Mouse (Mus musculus): ENCODE measurements around the gene As3mt. TPM values are rescaled to one million over a fixed set of nuclear protein-coding genes. Genes with fewer than 3 reads are reported as not detected.
"Not testable (repeated sequence)": the region's sequence is repeated elsewhere in the genome, so short reads cannot be mapped to it uniquely, and the experiment has no call there.

As3mt gene
- total RNA-seq, 2 experiments from 2014 or later = 17.1 to 19.9 TPM

DNA sequence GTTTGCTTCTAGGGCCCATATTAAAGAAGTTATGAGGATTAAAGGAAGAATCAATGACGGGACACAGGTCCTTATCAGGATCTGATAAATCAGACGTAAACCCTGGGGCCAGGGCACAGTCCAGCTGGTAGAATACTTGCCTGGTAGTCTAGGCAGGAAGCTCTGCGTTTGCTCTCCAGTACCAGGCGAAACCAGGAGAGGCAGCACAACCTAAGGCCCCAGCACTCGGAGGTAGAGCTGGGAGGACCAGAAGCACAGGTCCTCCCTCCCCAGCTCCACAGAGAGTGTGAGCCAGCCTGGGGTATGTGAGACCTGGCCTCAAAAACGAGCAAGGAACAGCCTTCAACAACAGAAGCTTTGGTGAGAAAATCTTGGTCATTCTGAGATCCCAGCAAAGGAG is 34.3 kb downstream of the As3mt start:
- intact Hi-C loops (cut with DNase I) = loop anchor here (2.0 kb wide), 2 partner anchors 71 to 153 kb away; no protein-coding TSS in a partner anchor
- DNase-seq = no peak

GRCm38 (mm10) chr19:46744681-46745080 is 37.4 kb downstream of the As3mt start:
- no peak for DNase-seq
- intact Hi-C loops (cut with DNase I) = no loop called here

GRCm38 (mm10) chr19:46747799-46748198 is 40.5 kb downstream of the As3mt start:
- intact Hi-C loops (cut with DNase I) = no loop called here
- no peak for DNase-seq

GRCm38 (mm10) chr19:46752235-46752634 is 45.0 kb downstream of the As3mt start:
- intact Hi-C loops (cut with DNase I) = no loop called here
- DNase-seq = no peak

DNA sequence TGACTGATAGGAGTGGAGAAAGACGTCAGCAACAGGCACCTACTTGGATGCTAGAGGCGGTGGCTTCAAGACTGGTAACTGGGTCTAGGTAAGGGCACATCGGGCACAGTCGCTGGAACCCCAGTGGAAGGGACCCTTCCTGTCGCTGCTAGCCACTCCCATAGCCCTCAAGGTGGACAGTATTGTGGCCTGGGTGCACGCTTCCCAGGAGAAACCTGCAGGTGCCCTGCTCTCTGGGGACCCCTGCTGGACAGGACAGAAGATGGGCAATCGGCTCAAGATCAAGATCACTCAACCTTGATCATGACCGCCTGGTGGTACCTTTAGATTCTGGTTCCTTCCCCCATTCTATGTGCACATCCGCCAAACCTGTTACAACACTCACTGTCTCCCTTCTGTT is 47.8 kb downstream of the As3mt start:
- intact Hi-C loops (cut with DNase I) = no loop called here
- no peak for DNase-seq

GRCm38 (mm10) chr19:46756221-46756620 is 49.0 kb downstream of the As3mt start:
- intact Hi-C loops (cut with DNase I) = no loop called here
- no peak for DNase-seq

DNA sequence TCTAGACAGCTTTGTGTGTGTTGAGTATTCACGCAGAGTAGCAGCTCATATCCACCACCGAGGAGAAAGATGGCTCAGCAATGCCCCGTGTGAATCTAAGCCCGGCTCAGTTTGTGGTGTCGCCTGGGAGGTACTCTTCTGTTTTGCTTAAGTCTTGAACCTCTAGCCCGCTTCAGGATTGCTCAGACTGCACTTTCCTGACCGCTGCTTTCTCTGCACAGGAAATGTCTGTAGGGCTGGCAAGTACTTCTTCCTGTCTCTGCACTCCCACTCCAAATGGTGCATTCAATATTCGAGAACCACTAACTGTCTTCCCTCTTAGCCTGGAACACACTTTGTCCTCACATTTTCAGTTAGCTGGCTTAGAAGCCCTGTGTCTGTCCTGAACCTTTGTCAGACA is 51.8 kb downstream of the As3mt start:
- no peak for DNase-seq
- intact Hi-C loops (cut with DNase I) = no loop called here

DNA sequence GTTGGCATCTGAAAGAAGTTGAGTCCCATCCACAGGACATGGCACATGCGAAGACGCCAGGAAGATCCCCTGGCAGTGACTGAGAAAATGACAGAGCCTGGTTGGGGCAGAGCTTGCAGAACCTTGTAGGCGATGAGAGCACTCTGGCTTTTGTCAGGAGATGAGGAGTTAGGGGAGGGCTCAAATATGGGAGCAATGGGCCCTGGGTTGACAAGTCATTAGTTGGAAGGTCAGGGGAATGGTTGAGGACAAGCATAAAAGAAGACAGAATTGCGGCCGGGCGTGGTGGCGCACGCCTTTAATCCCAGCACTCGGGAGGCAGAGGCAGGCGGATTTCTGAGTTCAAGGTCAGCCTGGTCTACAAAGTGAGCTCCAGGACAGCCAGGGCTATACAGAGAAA is 52.7 kb downstream of the As3mt start:
- DNase-seq = not testable (repeated sequence)
- intact Hi-C loops (cut with DNase I) = loop anchor here (2.0 to 10.0 kb wide), 2 partner anchors 109 to 225 kb away; no protein-coding TSS in a partner anchor

DNA sequence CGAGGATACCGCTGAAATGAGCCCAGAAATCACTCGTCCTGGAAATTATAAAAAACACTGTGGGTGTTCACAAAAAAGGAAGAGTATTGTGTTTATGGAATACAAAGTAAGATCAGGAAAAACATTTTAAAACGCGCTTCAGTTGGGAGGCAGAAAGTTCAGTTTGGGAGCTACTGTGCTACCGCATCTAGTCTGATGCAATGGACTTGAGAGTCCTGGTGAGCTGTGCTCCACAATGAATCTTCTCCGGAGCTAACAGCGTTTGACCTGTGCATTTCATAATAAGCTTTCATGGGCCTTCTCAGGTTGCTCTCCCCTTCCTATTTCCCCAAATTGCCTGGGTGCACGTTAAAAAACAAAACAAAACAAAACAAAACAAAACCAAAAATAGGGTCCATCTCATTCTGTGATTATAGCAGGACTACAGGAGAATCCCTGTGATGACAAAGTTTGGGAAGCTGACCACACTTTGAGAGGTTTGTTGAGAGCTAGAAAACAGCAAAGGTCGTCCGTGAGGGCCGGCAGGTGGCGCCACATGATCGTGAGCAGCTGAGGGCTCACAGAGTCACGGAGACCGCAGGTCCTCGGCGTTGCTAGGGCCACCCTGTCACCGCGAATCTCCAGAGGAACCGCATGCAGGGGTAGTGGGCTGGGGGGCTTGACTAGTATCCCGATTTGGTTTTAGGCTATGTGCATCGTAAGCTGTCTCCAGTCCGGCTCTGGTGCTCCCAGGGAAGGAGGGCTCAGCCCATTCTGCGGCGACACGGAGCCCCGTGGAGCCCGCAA is 53.3 kb downstream of the As3mt start:
- intact Hi-C loops (cut with DNase I) = loop anchor here (2.0 to 10.0 kb wide), 2 partner anchors 108 to 224 kb away; no protein-coding TSS in a partner anchor
- DNase-seq = peak; percentile 91

DNA sequence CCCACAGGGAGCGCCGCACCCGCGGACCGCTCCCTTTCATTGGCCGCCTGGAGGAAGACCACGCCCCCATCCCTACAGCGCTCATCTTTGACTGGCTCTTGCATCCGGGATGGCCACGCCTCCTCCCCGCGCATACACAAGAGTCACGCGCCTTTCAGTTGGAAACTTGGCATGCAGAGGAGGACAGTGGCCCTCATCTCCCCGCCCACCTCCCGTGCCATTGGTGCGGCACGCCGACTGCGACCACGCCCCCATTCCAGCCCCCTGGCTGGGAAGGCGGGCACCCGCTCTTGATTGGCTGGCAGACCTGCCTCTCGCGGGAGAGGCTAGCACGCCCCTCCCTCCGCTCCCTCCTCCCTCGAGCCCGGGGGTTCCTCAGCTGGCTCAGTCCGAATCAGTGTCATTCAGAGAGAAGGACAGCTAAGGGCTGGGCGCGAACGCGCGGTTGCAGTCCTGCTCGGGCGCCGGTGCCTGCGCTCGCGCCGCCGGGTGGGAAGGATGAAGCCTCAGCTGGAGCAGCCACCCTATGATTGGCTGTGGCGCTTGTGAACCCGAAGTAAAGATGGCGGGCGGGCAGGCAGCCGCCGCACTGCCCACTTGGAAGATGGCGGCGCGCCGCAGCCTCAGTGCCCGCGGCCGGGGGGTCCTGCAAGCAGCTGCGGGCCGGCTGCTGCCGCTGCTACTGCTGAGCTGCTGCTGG is 54.1 kb downstream of the As3mt start, which contains the start of gene Cnnm2:
Cnnm2 (plus strand) TSS at position 350 of the 700 bp plus-strand sequence.
- peak; percentile 100 for DNase-seq
- intact Hi-C loops (cut with DNase I) = loop anchor here (2.0 to 10.0 kb wide), 2 partner anchors 107 to 223 kb away; no protein-coding TSS in a partner anchor

DNA sequence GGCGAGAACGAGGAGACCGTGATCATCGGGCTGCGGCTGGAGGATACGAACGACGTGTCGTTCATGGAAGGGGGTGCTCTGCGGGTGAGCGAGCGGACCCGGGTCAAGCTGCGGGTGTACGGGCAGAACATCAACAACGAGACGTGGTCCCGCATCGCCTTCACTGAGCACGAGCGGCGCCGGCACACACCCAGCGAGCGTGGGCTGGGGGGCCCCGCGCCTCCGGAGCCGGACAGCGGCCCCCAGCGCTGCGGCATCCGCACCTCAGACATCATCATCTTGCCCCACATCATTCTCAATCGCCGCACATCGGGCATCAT is 54.7 kb downstream of the As3mt start:
- intact Hi-C loops (cut with DNase I) = loop anchor here (2.0 to 10.0 kb wide), 2 partner anchors 107 to 223 kb away; no protein-coding TSS in a partner anchor
- DNase-seq = no peak

DNA sequence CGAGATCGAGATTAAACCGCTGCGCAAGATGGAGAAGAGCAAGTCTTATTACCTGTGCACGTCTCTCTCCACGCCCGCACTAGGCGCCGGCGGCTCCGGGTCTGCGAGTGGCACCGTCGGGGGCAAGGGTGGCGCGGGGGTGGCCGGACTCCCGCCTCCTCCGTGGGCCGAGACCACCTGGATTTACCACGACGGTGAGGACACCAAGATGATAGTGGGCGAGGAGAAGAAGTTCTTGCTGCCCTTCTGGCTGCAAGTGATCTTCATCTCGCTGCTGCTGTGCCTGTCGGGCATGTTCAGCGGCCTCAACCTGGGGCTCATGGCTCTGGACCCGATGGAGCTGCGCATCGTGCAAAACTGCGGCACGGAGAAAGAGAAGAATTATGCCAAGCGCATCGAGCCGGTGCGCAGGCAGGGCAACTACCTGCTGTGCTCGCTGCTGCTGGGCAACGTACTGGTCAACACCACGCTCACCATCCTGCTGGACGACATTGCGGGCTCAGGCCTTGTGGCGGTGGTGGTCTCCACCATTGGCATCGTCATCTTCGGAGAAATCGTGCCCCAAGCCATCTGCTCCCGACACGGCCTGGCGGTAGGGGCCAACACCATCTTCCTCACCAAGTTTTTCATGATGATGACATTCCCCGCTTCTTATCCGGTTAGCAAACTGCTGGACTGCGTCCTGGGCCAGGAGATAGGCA is 55.2 kb downstream of the As3mt start:
- intact Hi-C loops (cut with DNase I) = loop anchor here (10.0 kb wide), 1 partner anchor 222 kb away; no protein-coding TSS in a partner anchor
- peak; percentile 42 for DNase-seq

DNA sequence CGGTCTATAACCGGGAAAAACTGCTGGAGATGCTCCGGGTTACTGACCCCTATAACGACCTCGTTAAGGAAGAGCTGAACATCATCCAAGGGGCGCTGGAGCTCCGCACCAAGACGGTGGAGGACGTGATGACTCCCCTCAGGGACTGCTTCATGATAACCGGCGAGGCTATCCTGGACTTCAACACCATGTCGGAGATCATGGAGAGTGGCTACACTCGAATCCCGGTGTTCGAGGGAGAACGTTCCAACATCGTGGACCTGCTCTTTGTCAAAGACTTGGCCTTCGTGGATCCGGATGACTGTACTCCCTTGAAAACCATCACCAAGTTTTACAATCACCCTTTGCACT is 55.7 kb downstream of the As3mt start:
- no peak for DNase-seq
- intact Hi-C loops (cut with DNase I) = loop anchor here (10.0 kb wide), 1 partner anchor 222 kb away; no protein-coding TSS in a partner anchor

DNA sequence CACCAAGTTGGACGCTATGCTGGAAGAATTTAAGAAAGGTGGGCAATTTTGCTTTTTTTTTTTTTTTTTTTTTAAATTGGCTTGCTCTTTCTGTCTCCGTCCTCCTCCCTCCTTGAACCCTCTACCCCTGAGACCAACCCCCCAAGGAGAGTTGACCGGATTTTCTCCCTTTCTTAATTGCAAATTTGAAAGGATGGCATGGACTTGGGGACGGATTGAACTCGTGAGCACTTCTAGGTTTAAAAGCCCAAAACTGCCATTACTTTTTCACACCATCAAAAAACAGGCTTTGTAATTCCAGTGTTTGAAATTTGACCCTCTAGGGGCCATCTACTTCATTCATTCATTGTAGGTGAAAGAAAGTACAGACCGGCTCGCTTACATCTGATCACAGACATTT is 56.1 kb downstream of the As3mt start:
- DNase-seq = no peak
- intact Hi-C loops (cut with DNase I) = loop anchor here (10.0 kb wide), 1 partner anchor 221 kb away; no protein-coding TSS in a partner anchor

DNA sequence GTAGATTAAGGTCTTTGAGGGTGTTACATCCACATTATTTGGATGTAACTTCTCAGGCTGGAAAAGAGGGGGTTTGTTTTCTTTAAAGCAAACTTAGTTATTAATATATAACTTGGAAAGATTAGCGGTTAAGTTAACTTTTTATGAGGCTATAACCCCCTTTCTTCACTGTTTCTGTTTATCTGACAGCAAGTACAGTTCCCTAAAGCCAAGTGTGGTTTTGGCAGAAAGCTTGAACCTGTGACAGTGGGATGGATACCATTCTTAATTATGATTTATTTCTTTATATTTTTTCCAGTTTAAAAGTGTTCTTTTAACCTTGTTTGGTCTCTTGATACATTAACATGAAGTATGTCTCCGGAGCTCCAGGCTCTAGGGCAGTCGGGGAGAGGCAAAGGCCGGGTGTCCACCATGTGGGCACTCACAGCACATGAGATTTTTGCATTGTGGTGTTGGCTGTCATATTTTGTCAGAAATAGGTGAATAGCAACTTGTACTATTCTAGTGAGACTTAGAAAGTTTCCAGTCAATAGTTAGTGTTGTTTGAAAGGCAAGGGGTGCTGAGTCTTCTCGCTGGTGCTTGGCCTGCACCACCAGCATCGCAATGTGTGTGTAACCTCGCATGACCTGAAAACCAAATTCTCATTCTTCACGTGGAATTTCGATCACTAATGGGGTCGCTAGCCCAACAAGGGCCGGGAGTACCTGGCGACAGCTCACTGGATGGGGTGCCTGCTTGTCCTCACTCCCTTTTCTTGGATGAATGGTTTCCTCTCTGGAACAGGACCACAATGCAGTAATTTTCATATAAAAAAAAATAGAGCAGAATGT is 56.9 kb downstream of the As3mt start:
- DNase-seq = no peak
- intact Hi-C loops (cut with DNase I) = loop anchor here (10.0 kb wide), 1 partner anchor 221 kb away; no protein-coding TSS in a partner anchor

DNA sequence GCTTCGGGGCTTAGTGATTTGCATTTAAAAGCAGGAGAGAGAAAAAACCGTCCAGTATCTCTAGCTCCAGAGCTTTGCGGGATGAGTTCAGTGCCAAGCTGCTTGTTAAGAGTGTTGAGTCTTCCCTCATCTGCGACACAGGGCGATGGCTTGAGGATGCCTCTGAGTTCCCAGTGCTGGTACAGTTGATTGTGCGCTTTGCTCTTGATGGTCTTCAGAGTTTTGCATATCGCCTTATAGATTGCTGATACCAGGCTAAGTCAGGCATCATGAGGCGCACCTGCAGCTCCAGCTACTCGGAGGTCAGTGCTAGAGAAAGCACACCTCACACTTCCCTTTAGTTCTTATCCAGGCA is 57.5 kb downstream of the As3mt start:
- intact Hi-C loops (cut with DNase I) = loop anchor here (10.0 kb wide), 1 partner anchor 220 kb away; no protein-coding TSS in a partner anchor
- DNase-seq = no peak

DNA sequence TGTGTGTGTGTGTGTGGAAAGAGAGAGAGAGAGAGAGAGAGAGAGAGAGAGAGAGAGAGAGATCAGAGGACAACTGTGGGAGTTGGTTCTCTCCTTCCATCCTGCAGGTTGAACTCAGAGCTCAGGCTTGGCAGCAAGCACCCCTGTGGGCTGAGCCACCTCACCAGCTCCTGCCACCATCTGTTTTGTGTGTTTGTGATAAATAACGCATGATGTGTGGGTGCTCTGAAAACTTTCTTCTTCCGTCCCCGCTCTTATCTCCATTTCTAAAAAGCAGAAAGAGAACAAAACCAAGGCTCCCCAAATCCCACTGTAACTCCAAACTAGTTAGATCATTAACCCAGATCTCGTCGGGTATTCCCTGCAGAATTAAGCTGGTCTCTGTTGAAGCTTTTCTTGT is 58.9 kb downstream of the As3mt start:
- intact Hi-C loops (cut with DNase I) = loop anchor here (10.0 kb wide), 1 partner anchor 219 kb away; no protein-coding TSS in a partner anchor
- no peak for DNase-seq

DNA sequence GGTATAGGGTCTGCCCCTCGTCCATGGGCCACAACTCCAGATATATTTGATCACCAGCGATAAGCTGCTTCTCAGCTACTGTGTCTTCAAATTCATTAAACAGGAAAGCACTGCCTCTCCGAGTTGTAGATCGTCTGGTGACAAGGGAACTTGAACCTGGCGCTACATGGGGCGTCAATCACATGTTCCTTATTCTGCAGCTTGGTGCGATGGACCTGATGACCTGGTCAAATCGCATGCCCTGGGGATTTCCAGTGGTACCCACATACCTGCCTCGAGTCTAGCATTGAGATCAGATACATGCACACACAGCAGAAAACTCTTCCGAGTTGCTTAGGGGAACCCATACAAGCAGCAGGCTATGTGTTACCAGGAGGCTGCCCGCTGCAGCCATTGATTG is 62.5 kb downstream of the As3mt start:
- intact Hi-C loops (cut with DNase I) = loop anchor here (10.0 kb wide), 1 partner anchor 215 kb away; no protein-coding TSS in a partner anchor
- DNase-seq = no peak

- no peak for DNase-seq
- intact Hi-C loops (cut with DNase I) = no loop called here
These were observed 64.5 kb downstream of the As3mt start for GRCm38 (mm10) chr19:46771801-46772200.

- intact Hi-C loops (cut with DNase I) = no loop called here
- peak; percentile 30 for DNase-seq
These were observed 69.1 kb downstream of the As3mt start for GRCm38 (mm10) chr19:46776391-46776790.

Measured in left cerebral cortex, postnatal 4 days (tissue).